Mouse (Mus musculus) c-Kit-positive CD71-negative TER-119-negative erythroid progenitor cells, embryonic 14.5 days (primary cell): ENCODE results near the gene Ssh3.

ENCODE experiments used
- DNase-seq: peaks from one replicate; pipeline ENCODE4 v3.0.0-alpha.2; 2013; ENCODE audit warnings: low read depth

Ssh3 gene

DNA sequence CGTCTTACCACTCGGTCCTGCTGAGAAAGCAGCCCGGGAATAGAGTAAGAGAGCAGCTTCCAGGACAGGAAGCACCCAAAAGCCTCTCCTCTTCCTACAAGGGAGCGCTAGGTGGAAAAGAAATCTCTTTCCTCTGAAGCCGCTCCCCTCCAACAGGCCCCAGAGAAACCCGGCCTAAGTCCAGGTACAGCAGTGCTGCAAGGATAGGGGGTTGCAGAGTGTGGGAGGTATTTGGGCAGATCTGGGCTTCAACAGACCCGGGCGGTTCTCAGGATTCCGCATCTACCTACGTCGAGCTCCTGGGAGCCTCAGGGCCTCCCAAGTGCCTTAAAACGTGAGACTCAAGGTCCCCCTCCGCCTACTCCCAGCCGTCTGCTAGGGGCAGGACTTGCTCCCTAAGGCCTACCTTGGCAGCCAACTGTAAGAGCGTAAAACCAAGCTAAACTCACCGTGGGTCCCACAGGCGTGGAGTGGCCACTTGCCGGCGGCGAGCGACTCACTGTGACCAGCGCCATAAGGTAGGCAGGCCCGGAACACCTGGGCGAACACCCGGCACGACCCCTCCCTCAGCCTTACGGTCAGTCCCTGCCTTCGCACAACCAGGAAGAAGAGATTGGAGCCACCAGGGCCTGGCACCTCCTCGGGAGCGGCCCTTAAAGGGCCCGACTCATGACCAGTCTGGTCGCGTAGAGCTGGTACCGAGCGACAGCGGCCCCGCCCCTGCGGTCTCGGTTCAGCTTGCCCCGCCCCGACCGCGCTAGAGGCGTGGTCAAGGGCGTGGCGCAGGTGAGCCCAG, at the start of gene Ssh3:
Ssh3 (minus strand) TSS at position 615 of the 796 bp plus-strand sequence.
- no peak for DNase-seq

DNA sequence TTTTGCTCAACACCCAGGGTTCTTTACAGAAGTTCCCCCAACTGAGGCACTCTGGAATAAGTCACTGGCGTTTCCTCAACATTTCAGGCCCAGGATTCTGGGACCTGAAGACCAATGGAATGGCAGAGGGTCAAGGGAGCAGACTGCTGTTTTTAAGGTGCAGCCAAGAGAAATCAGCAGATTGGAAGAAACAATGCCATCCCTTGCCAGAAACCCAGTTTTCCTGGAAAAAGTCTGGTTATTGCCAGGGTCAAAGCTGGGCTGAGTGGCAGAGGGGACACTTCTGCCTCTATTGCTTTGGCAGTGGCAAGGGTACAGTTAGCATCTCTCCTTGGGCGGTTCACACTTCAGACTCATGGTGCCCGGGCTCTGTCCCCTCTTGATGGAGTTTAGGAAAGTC, 48.2 kb upstream of the Ssh3 start:
- no peak for DNase-seq

DNA sequence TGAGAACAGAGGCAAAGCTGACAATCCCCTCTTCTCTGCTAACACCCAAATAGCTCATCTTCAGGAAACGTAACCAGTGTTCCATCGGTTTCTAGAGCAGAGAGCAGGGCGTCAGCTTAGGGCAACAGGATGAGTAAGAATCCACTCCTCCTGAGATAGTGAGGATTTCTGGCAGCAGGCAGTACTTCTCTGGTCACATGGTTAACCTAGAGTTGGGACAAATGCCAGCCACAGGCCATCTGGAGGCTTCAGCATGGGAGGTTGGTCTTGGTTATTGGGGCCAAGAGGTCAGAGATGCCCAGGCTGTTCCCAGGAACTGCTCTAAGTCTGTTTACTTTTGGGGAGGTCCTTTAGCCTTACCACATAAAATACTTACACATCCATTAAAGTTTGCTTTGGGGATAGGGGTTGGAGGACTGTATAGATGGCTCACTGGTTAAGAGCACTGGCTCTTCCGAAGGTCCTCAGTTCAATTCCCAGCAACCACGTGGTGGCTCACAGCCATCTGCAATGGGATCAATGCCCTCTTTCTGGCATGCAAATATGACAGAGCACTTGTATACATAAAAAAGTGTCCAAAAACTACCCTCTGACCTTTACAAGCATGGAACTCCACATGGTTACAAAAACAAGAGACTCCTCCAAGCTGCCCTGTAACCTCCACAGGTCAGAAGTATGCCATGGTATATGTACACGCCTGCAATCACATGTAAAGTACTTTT, 46.4 kb upstream of the Ssh3 start:
- no peak for DNase-seq

DNA sequence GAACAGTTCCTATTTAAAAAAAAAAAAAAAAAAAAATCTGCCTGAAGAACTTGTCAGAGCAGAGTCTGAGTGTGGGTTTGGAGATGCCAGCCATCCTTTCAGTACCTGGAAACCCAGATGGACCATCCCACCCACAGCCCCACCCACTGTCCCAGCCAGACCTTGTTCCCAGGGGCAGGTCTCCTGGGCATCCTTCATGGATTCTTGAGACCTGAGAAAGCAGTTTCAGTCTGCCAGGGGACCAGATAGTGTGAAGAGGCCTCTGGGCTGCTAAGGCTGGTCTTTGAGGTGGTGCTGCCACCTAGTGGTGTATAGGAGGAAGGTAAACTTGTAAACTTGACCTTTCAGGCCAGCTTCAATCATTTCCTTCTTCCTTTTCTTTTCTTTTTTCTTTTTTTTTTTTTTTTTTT, 40.8 kb upstream of the Ssh3 start:
- peak; percentile 56 for DNase-seq

DNA sequence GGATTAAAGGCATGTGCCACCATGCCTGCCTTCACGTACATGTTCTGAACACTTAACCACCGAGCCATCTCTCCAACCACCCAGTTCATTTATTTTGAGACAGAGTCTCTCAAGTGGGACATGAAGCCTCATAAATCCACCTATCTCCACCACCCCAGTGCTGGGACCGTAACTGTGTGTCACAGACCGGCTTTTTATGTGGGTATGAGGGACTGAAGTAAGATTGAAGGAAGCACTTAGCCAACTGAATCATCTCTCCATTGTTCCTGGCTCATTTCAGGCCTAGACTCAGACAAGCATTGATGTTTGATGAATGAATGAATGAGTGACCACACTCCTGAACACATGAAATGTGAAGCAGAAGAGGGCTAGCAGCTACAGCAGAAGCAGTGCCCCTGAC, 40.3 kb upstream of the Ssh3 start:
- DNase-seq, result no peak

DNA sequence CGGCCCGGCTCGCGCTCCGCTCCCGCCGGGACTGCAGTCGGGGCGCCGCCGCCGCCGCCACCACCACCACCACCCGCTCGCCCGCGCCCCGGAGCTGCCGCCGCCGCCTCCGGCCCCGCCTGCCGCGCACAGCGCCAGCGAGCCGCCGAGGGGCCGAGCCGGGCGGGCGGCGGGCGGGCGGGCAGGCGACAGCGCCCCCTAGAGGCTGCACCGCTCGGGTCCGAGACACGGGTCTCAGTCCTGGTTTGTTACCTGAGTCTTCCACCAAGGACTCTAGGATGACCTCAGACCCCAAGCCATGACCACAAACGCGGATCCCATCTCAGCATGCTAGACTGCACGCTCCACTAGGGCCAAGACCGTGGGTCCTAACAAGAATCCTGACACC, 37.2 kb upstream of the Ssh3 start, which contains the start of gene Grk2:
Grk2 (minus strand) TSS at position 33 of the 388 bp plus-strand sequence.
- no peak for DNase-seq

DNA sequence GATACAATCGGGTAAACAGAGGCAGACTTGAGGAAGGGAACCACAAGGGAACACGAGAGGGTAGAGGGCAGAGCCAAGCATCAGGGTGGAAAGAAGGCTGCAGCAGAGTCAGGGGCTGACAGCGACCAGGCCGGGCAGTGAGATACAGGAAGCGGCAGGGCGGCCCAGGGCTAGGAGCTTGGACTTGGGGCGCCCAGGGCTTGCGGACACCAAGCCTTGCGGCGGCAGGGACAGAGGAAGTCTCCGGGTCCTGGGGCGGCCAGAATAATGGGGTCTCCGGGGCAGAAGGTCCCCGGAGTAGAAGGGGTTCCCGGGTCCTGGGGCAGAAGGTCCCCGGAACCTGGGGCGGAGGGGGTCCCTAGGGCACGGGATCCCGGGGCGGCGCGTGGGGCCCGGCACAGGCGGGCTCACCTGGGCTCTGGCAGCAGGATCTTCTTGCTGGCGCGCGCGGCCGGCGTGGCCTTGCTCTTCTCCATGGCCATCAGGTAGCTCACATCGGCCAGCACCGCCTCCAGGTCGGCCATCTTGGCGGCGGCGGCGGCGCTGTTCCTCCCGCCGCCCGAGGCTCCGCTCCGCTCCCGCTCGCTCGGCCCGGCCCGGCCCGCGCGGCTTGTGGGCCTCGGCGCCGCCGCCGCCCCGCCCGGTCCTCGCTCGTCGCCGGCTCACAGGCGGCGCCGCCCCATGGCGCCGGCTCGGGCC, 36.7 kb upstream of the Ssh3 start:
- no peak for DNase-seq

DNA sequence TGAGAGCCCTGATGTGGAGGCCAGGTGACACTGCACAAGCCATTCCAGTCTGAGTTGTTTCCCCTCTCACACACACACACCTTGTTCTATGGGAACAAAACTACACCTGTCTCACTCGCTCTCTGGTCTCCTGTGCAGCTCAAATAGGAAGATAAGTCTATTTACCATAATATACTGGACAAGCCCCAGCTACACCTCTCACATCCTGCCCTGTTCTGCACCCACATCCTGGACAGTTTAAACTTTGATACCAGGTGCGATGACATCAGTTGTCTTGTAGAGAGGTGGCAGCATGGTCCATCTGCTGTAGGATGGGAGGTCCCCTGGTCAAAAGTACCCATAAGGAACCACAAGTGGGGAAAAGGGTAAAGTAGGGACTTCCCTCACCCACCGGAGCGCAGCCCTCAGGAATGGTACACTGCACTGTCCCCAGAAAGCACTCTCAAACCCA, 35.9 kb upstream of the Ssh3 start:
- DNase-seq, result no peak

DNA sequence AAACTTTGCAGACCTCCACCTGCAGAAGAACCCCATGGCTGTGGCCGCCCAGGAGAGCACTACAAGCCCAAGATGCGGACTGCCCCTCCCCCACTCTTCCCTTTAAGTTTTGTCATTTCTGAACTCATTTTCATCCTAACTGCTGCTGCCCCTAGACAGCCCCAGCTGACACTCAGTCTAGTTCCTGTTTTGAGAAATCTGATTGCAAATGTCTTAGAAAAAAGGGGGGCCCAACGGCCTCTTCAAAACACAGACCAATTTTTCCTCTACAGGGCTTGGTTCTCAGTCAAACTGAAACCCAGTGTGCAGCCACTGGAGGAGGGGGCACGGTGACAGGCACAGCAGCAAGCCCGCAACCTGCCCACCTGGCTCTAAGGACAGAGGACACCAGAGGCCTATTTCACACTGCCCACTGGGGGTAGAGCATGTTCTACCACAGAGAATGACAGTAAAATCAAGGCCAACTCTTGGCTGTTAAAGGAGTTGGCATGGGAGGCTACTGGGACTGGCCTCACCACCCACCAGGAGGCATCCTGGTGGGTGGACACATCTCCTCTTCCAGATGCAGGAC, 35.4 kb upstream of the Ssh3 start:
- no peak for DNase-seq

DNA sequence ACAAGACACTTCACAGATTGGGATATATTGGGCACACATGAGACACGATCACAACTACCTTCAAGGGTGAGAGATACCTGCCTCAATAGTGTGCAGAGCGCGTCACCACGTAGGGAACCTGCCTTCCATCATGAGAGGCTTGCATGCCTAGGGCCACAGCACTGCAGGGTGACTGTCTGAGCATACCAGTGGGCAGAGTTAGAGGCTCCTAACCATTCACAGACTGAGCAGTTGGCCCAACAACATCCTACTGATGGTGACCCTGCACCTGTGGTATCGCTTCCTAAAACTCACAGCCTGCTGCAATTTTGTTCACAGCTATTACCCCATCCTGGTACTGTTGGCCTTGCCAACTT, 34.6 kb upstream of the Ssh3 start:
- DNase-seq, result no peak

DNA sequence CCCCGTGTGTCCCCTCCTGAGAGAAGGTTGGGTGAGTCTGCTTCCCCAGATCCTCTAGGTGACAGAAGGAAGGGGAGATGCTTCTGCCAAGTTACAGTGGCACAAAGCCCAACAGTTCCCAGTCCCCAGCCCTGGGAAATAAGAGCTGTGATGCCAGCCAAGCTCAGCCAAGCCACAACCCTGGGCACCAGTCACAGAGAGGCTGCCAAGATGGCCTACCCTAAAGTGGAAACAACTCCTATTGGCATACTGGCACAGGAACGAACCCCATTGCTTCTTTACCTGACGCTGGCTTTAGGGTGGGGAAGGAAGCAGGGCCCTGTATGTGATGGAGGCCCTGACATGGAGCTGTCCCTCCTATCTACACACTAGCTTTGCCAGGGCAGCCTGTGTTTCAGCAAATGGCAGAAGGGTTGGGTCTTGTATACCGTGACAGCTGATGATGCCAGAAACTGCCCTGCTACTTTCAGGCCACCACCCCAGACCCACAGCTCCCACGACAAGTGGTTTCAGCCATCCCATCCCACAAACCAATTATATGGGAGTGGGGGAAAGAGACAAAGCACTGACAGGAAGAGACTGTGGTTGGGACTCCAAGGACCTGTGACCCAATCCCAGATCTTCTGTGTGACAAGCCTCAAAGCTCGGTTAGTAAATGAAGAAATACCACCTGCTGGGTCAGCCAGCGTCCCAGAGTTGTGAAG, 34.1 kb upstream of the Ssh3 start:
- no peak for DNase-seq

DNA sequence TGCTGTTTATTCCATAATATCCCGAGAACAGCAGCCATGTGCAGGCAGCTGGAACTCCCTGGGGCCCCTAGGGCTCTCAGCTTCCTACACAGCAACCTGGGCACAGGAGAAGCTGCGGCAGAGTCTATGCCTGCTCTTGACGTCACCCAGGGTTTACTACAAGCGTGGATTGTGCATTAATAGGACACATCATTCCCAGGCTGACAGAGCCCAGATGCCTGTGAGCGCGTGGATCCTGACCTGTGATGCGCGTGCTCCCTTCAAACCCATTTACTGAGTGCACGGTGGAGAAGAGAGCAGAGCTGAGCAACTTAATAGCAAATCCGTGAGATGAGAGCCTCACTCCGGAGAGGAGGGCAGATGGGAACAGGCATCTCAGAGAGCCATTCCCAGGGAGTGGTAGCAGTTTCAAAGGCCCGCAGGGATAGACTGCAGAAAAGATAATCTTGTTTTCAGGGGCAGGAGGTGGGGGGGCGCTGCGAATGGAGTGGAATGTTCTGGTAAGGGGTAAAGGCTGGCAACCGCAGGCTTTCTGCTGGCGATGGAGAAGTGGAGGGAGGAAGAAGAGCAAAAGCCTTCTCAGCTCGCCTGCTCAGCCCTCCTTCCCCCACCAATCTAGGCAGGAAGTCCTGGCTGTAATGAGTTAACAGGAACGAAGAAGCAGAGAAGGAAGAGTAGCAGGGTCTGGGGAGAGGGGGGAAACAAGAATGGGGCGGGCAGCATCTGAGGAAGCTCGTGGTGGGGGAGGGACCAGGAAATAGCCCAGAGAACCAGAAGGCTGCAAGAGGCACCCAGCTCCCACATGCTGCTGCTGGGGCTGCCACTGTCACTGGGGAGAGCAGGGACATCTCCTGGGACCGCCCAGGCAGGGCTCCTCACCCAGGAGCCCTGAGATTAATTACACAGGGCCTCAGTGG, 33.0 kb upstream of the Ssh3 start:
- DNase-seq, result no peak

DNA sequence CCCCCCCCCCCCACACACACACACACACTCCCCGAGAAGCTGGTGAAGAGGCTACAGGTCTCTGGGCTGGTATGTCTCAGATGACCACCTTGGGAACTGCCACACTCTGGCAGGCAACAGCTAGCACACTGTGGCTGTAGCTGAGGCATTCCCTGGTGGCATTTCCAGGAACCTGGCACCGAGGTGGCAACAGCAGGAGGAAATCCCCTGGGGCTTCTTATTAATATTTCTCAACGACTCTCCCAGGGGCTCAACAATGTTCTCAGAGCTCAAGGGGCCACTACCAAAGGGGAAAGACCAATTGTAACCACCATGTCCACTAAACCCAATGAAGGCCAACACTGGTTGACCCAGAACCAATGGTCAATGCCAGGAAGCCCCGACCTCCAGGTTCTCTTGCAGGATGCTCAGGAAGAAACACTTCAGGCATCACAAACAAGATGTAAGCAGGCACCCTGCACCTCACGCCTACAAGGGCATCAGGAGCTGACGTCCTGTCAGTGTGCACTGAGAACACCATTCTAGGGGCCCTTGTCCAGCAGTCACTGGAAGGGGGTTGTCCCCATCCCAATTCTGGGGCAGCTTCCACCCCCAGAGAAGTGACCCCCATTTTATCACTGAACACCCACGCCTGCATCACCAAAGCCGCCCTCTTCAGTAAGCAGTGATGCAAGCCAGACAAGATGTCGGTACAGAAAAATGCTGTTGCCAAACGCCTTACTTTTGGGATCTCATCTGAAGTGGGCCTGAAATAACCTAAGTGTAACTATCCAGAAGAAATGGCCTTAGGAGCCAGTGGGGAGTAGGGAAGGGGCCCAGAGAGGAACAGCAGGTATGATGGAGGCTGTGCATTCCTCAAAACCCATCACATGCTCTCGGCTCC, 32.1 kb upstream of the Ssh3 start:
- DNase-seq, result no peak

DNA sequence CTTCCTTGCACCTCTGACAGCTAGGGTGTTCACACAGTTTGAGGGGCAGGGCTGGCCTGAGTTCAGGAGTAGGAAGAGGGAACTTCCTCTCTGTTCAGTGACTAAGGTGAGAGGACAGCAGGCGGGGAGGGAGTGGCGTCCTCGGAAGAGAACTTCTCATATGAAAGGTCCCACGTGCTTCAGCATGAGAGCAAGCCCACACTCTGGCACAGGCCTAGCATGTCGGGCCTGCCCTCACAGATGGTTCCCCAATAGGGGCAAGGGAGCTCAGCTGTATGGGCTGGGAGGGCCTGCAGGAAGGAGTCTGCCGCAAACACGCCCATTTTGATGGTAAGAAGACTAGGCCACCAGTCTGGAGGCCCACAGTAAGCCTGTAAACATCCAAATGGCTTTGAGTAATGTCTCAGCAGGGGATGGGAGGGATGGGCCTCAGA, 31.3 kb upstream of the Ssh3 start:
- peak; percentile 70 for DNase-seq

DNA sequence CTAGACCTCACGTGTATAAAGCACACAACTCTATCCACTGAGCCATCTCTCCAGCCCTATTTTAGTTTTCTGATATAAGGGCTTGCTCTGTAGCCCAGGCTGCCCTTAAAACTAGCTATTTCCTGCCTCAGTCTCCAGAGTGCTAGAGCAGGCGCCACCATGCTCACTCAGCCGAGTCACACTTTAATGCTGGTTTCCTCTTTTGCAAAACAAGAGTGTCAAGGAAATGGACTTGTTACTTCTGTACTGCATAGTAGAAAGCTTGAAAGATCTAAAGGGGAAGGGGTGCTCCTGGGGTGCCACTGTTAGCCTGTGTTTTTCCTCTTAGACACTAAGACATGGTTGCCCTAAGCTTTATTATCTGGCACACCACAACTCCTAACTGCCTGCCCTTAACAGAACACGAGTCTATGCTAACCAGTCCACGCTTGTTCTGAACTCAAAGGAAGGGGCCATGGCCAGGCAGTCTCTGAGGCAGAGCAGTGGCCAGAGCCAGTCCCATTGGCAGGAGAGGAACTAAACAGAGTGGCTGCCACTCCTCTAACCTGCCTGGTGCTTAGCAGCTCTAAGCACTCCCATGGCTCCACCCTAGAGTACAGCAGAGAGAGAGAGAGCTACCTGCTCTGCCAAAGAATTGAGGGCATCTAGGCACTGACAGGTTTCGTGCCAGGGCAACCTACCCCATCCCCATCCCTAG, 30.7 kb upstream of the Ssh3 start:
- DNase-seq, result no peak

DNA sequence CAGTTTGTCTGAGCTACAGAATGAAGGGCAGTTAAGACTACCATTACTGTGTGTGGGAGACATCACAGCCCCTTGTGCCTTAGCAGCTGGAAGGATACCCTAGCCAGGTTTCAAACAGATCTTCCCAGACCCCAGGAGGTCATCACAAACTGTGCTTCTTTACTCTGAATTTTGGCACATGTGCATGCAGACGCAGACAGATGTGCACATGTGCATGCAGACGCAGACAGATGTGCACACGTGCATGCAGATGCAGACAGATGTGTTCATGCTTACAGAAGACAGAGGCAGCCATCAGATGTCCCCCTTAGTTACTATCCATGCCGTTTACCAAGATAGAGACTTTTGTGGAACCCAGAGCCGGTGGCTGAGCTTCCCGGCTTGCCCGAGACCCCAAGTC, 30.1 kb upstream of the Ssh3 start:
- DNase-seq, result no peak

DNA sequence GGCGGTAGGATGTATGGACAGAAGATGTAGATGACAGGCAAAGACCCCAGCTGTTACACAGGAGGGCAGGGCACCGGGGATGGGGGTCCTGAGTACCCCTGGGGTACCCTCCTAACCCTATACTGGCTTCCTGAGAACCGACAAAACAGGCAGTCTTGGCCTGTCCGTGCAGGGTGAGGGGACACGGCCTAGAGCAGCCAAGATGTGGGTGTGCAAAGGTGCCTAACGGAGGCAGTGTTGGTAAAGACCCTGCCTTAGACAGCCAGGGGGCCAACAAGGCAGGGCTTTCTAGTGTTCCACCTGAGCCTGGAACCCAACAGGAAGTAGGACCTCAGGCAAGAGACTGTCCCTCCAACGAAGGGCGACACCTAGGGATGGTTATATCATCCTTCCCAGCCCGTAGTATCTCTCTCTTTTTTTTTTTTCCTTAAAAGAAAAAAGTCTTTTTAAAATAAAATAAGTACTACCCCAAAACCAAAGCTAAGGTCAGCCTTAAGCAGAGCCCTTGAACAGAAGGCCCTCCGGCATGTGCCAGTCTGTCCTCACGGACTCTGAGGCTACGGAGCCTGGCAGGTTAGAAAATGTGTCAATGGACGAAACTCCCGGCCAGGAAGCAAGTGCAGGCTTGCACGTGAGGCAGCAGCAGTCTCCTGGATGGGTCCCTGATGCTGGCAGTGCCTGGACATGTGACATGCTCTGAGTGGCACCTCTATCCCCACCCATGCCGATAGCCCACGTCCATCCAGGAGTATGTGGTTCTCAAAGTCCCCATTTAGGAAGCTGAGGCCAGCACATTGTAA, 29.5 kb upstream of the Ssh3 start:
- DNase-seq, result no peak

DNA sequence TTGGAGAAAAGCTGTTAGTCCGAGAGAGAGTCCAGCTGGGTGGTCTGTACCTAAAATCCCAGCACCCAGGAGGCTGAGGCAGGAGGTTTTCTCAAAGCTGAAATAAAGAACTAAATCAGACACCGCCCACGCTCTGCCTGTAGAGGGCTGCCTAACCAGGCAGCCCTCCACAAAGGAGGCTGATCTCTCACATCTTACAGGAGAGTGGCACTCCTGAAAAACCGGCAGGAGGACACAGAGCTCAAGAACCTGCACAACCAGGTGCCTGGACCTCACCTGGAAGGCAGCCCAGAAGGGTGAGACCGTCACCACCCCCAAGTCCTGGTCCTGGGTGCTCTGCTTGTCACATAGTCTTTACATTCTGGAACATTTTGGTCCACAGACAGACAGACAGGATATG, 28.9 kb upstream of the Ssh3 start:
- no peak for DNase-seq
